Mouse (Mus musculus) cerebellum, adult 8-10 months (tissue): Measurements from ENCODE around the gene Olfr325.
"Not testable (repeated sequence)": the region's sequence is repeated elsewhere in the genome, so short reads cannot be mapped to it uniquely, and the experiment has no call there.

Source experiments
- DNase-seq: peaks from one replicate; pipeline ENCODE4 v3.0.0; 2022

The Olfr325 gene

GRCm38 (mm10) chr11:58577430-58577829, at the start of gene Olfr325:
Olfr325 (plus strand) TSS chr11:58577730.
- no peak for DNase-seq

- DNase-seq: not testable (repeated sequence)
These were observed 42.8 kb upstream of the Olfr325 start, which contains the start of gene Olfr330 for GRCm38 (mm10) chr11:58534736-58535135. Olfr330 (minus strand) TSS chr11:58534836.

GRCm38 (mm10) chr11:58546322-58546721, 31.2 kb upstream of the Olfr325 start, which contains the start of gene Olfr329-ps:
Olfr329-ps (minus strand) TSS chr11:58546422.
- DNase-seq: no peak

- no peak for DNase-seq
These were observed 22.0 kb upstream of the Olfr325 start, which contains the start of gene Olfr328 for GRCm38 (mm10) chr11:58555536-58555935. Olfr328 (minus strand) TSS chr11:58555636.

GRCm38 (mm10) chr11:58570405-58570804, 7.1 kb upstream of the Olfr325 start, which contains the start of gene Olfr224:
Olfr224 (minus strand) TSS chr11:58570553.
- DNase-seq: no peak

GRCm38 (mm10) chr11:58578636-58579035, 1.1 kb downstream of the Olfr325 start:
- no peak for DNase-seq

GRCm38 (mm10) chr11:58587898-58588348, 10.4 kb downstream of the Olfr325 start:
- DNase-seq: peak; percentile 6

- no peak for DNase-seq
These were observed 11.2 kb downstream of the Olfr325 start for GRCm38 (mm10) chr11:58588620-58589250.

GRCm38 (mm10) chr11:58594814-58595213, 17.3 kb downstream of the Olfr325 start, which contains the start of gene Olfr324:
Olfr324 (plus strand) TSS chr11:58595114.
- no peak for DNase-seq

GRCm38 (mm10) chr11:58597837-58598236, 20.3 kb downstream of the Olfr325 start:
- DNase-seq: no peak

- DNase-seq: no peak
These were observed 24.5 kb downstream of the Olfr325 start for GRCm38 (mm10) chr11:58602062-58602461.

GRCm38 (mm10) chr11:58602800-58603560, 25.4 kb downstream of the Olfr325 start:
- no peak for DNase-seq

GRCm38 (mm10) chr11:58604688-58605087, 27.2 kb downstream of the Olfr325 start:
- no peak for DNase-seq

- DNase-seq: no peak
These were observed 27.7 kb downstream of the Olfr325 start for GRCm38 (mm10) chr11:58605228-58605627.

GRCm38 (mm10) chr11:58606177-58606919, 28.8 kb downstream of the Olfr325 start:
- DNase-seq: no peak

- DNase-seq: no peak
These were observed 29.5 kb downstream of the Olfr325 start for GRCm38 (mm10) chr11:58607030-58607429.

GRCm38 (mm10) chr11:58613359-58613758, 35.8 kb downstream of the Olfr325 start:
- no peak for DNase-seq

- no peak for DNase-seq
These were observed 37.0 kb downstream of the Olfr325 start for GRCm38 (mm10) chr11:58614526-58614925.

GRCm38 (mm10) chr11:58615975-58616374, 38.4 kb downstream of the Olfr325 start, which contains the start of gene 2210407C18Rik:
2210407C18Rik (minus strand) TSS chr11:58616075.
- no peak for DNase-seq

GRCm38 (mm10) chr11:58618369-58618768, 40.8 kb downstream of the Olfr325 start:
- no peak for DNase-seq

- DNase-seq: no peak
These were observed 41.3 kb downstream of the Olfr325 start for GRCm38 (mm10) chr11:58618793-58619192.

GRCm38 (mm10) chr11:58626146-58626545, 48.6 kb downstream of the Olfr325 start:
- no peak for DNase-seq

- no peak for DNase-seq
These were observed 52.9 kb downstream of the Olfr325 start, which contains the start of gene Olfr323 for GRCm38 (mm10) chr11:58630401-58630800. Olfr323 (minus strand) TSS chr11:58630501.
